In genomic region chr7:112035804-112036203, GRCm38 (mm10) we compare ENCODE assay signal across 12 mouse cellular contexts. TPM values are rescaled to one million over a fixed set of nuclear protein-coding genes. Genes with fewer than 3 reads are reported as not detected.
DNase-seq lines count a peak whose midpoint lies in the region; ATAC-seq lines count a peak whose summit lies in the region.
"Had no signal": no experiment of that assay in that cellular context is flagged by ENCODE, and none has a peak within 500 bp of the region (broad histone marks: within the 10 kb centered on the region; RNA-seq: fewer than 3 reads in every experiment).

No protein-coding gene starts in this region.

- peak overlapping the region; percentile 18; the same call in 1 of the 2 replicates for H3K4me2 ChIP-seq in heart, embryonic 11.5 days
- H3K4me2 ChIP-seq: midbrain, embryonic 11.5 days had no signal

- no peaks in the 10 kb centered on the region for H3K9me3 ChIP-seq in heart, embryonic 11.5 days (replicated peaks; ENCODE audit: control insufficient read depth, low read length)

- intact Hi-C loops in left cerebral cortex, postnatal 14 days (cut with DNase I) = no loop called here

- H3K9ac ChIP-seq in heart, embryonic 11.5 days (ENCODE audit: low read depth, low read length) = no peak overlapping the region; the same call in 1 of the 2 replicates

- no peaks in the 10 kb centered on the region for H3K27me3 ChIP-seq in heart, embryonic 11.5 days (ENCODE audit: control insufficient read depth, insufficient read depth, low read length)

- no peak overlapping the region for H3K4me3 ChIP-seq in heart, embryonic 11.5 days (ENCODE audit: low read depth, low read length)

- peak overlapping the region; percentile 84 for H3K27ac ChIP-seq in heart, embryonic 11.5 days (ENCODE audit: low read depth, low read length)

- no peaks in the 10 kb centered on the region for H3K36me3 ChIP-seq in heart, embryonic 11.5 days (ENCODE audit: control insufficient read depth, insufficient read depth, low read length)

- no peak for DNase-seq in frontal cortex, postnatal 36 days (ENCODE audit: low spot score in 2 of 2)
- peak; percentile 68 for DNase-seq in 416B (ENCODE audit: low read depth)
- peak; percentile 18 for DNase-seq in lung, postnatal 14 days
- no peak for DNase-seq in thymus, postnatal 25 days
- DNase-seq in yolk sac, embryonic 10.5 days (ENCODE audit: low spot score) = no peak
- DNase-seq in left cerebral cortex, postnatal 14 days (ENCODE audit: low spot score in 2 of 2) = no peak
- DNase-seq: gastrocnemius, postnatal 36 days; kidney, adult 8-10 months; layer of hippocampus, postnatal 36 days had no signal

- 3% methylated on average over 2 of the region's 2 CpGs for WGBS in heart, embryonic 11.5 days (ENCODE audit: insufficient replicate concordance)

- peaks cover 23% of the 10 kb centered on the region for H3K4me1 ChIP-seq in heart, embryonic 11.5 days (ENCODE audit: control insufficient read depth, insufficient read depth, low read length)

- peak; percentile 27; the same call in 1 of the 2 replicates for ATAC-seq in frontal cortex, adult (ENCODE audit: low TSS enrichment)
- peak; percentile 67 for ATAC-seq in heart, embryonic 11.5 days (replicated peaks; ENCODE audit: insufficient number of reproducible peaks, low FRiP score, low TSS enrichment)

RNA-seq across cellular contexts. Expression of gene Usp47, which starts 12.5 kb away (rescaled TPM):
- 76.5 and 92.2 TPM in 2 replicates for polyA plus RNA-seq in heart, embryonic 11.5 days (2014; fragmentation: Nextera tagmentation; extraction: Ambion mirVana)
- 10 to 100 TPM; 62.9 to 64.3 TPM for total RNA-seq in left cerebral cortex, postnatal 14 days (2021)

Comparison
In these comparisons a context has a peak if more than half of its experiments do, and no peak if none do; other contexts are left out.
1. DNase-seq: peak in 416B (single experiment) and lung, postnatal 14 days (single experiment); none in frontal cortex, postnatal 36 days (0 of 2), thymus, postnatal 25 days (single experiment), yolk sac, embryonic 10.5 days (single experiment) and left cerebral cortex, postnatal 14 days (0 of 2).